Mouse (Mus musculus) erythroblast, embryonic 14.5 days (primary cell): Measurements from ENCODE around the gene Synj2.

Experiments
- GATA1 ChIP-seq: IDR thresholded peaks from 2 replicates; pipeline ENCODE4 v1.6.1; 2012; ENCODE audit warnings: low read length, inconsistent platforms, mixed read lengths
- TAL1 ChIP-seq: IDR thresholded peaks from 3 replicates; pipeline ENCODE4 v1.6.1; 2012; ENCODE audit warnings: low read length, inconsistent platforms, mixed read lengths

- TF ChIP-seq GATA1 (no peak), TAL1 (no peak)
Observed at GRCm38 (mm10) chr17:6036872-6037271, 95.8 kb downstream of the Synj2 start.
